Mouse (Mus musculus) ES-CJ7 (cell line): ENCODE data around the gene Zdhhc18.

Experiments
- DNase-seq: peaks from one replicate; pipeline ENCODE4 v3.0.0; 2011; ENCODE audit warnings: low read depth, low spot score

The Zdhhc18 gene

GRCm38 (mm10) chr4:133604175-133604574 is 45.8 kb downstream of the Zdhhc18 start:
- no peak for DNase-seq

GRCm38 (mm10) chr4:133603056-133603455 is 46.9 kb downstream of the Zdhhc18 start:
- DNase-seq: no peak

GRCm38 (mm10) chr4:133601721-133602218 is 48.2 kb downstream of the Zdhhc18 start, which contains the start of gene Sfn:
Gene Sfn, minus strand, starts transcription at chr4:133602168.
- DNase-seq: peak; percentile 90

- DNase-seq: no peak
These were observed 49.6 kb downstream of the Zdhhc18 start for GRCm38 (mm10) chr4:133600306-133600705.

- DNase-seq: peak; percentile 84
These were observed 50.3 kb downstream of the Zdhhc18 start for GRCm38 (mm10) chr4:133599571-133600073.

GRCm38 (mm10) chr4:133599116-133599515 is 50.8 kb downstream of the Zdhhc18 start:
- peak; percentile 60 for DNase-seq

- DNase-seq: peak; percentile 70
These were observed 51.3 kb downstream of the Zdhhc18 start for GRCm38 (mm10) chr4:133598616-133599015.

- no peak for DNase-seq
These were observed 53.9 kb downstream of the Zdhhc18 start for GRCm38 (mm10) chr4:133596084-133596483.

GRCm38 (mm10) chr4:133595538-133595937 is 54.4 kb downstream of the Zdhhc18 start:
- DNase-seq: no peak

- DNase-seq: no peak
These were observed 57.4 kb downstream of the Zdhhc18 start for GRCm38 (mm10) chr4:133592570-133592969.

- DNase-seq: peak; percentile 89
These were observed 65.6 kb downstream of the Zdhhc18 start, which contains the start of gene Gpn2 for GRCm38 (mm10) chr4:133584059-133584951. Gene Gpn2, plus strand, starts transcription at chr4:133584362.

- no peak for DNase-seq
These were observed 66.3 kb downstream of the Zdhhc18 start for GRCm38 (mm10) chr4:133583690-133584058.

GRCm38 (mm10) chr4:133577983-133578382 is 72.0 kb downstream of the Zdhhc18 start:
- peak; percentile 82 for DNase-seq

GRCm38 (mm10) chr4:133574843-133575202 is 75.1 kb downstream of the Zdhhc18 start:
- DNase-seq: no peak

- DNase-seq: peak; percentile 92
These were observed 75.7 kb downstream of the Zdhhc18 start, which contains the start of gene Gpatch3 for GRCm38 (mm10) chr4:133574070-133574842. Gene Gpatch3, plus strand, starts transcription at chr4:133574745.

GRCm38 (mm10) chr4:133570066-133570466 is 79.9 kb downstream of the Zdhhc18 start:
- peak; percentile 90 for DNase-seq

GRCm38 (mm10) chr4:133569291-133570065 is 80.5 kb downstream of the Zdhhc18 start:
- DNase-seq: no peak

GRCm38 (mm10) chr4:133567251-133567650 is 82.7 kb downstream of the Zdhhc18 start:
- DNase-seq: peak; percentile 76

GRCm38 (mm10) chr4:133563123-133563571 is 86.8 kb downstream of the Zdhhc18 start:
- no peak for DNase-seq

GRCm38 (mm10) chr4:133561622-133562021 is 88.3 kb downstream of the Zdhhc18 start:
- DNase-seq: no peak

- no peak for DNase-seq
These were observed 90.1 kb downstream of the Zdhhc18 start for GRCm38 (mm10) chr4:133559846-133560245.
